Mouse (Mus musculus) olfactory bulb, adult 2 months (tissue): ENCODE data around the gene Ppp3ca. TPM values are rescaled to one million over a fixed set of nuclear protein-coding genes. Genes with fewer than 3 reads are reported as not detected.

Experiments used
- H3K27ac ChIP-seq: fragments of 200-500 bp; 2 replicates; pipeline ENCODE4 v1.5.1; 2012; ENCODE audit warnings: low read depth, low read length; ENCODE audit not compliant: insufficient read depth
- H3K4me1 ChIP-seq: fragments of 200-500 bp; 2 replicates; pipeline ENCODE4 v1.6.1; 2012; ENCODE audit warnings: low read length; ENCODE audit not compliant: control insufficient read depth, insufficient read depth
- H3K4me3 ChIP-seq: fragments of 200-500 bp; 2 replicates; pipeline ENCODE4 v1.5.1; 2012; ENCODE audit warnings: mild to moderate bottlenecking, low read depth, low read length, moderate library complexity; ENCODE audit not compliant: insufficient read depth
- CTCF ChIP-seq: fragments of 200-500 bp; IDR thresholded peaks from 2 replicates; pipeline ENCODE4 v1.5.1; 2012; ENCODE audit warnings: low read depth, mild to moderate bottlenecking, low read length, moderate library complexity; ENCODE audit not compliant: insufficient read depth
- POLR2A ChIP-seq: fragments of 200-500 bp; IDR thresholded peaks from 2 replicates; pipeline ENCODE4 v1.6.1; 2012; ENCODE audit warnings: mild to moderate bottlenecking, low read depth, low read length, moderate library complexity; ENCODE audit not compliant: insufficient read depth
- WGBS: fragments of 180-500 bp; shearing (Covaris S2); methylation state at CpG from one replicate; pipeline ENCODE4 v1.1.7; 2018; 5-methylcytosine and 5-hydroxymethylcytosine counted together
- polyA plus RNA-seq: library from polyadenylated mRNA; stranded (reverse); fragments of >200 nt; gene quantifications from 2 replicates; pipeline ENCODE4 v1.2.4, GENCODE M21; 2012; ENCODE audit warnings: low replicate concordance; ENCODE audit not compliant: missing spikeins, insufficient read depth, insufficient read length

The Ppp3ca gene
- polyA plus RNA-seq, 1 experiment = not detected

GRCm38 (mm10) chr3:136948142-136948541 lies 278.2 kb downstream of the Ppp3ca start:
- TF ChIP-seq POLR2A (no peak), CTCF (no peak)
- H3K4me1 ChIP-seq = no peaks in the 10 kb centered on the region
- H3K4me3 ChIP-seq = no peak overlapping the region
- no peak overlapping the region for H3K27ac ChIP-seq
- WGBS = 97% methylated on average over 4 of the region's 4 CpGs

GRCm38 (mm10) chr3:136951792-136952191 lies 281.9 kb downstream of the Ppp3ca start:
- TF ChIP-seq CTCF = no peak
- no peak for TF ChIP-seq POLR2A
- H3K4me1 ChIP-seq = no peaks in the 10 kb centered on the region
- WGBS = 93% methylated on average over 1 of the region's 1 CpGs
- no peak overlapping the region for H3K4me3 ChIP-seq
- no peak overlapping the region for H3K27ac ChIP-seq

- no peak overlapping the region for H3K27ac ChIP-seq
- H3K4me3 ChIP-seq = no peak overlapping the region
- 69% methylated on average over 1 of the region's 1 CpGs for WGBS
- H3K4me1 ChIP-seq = no peaks in the 10 kb centered on the region
- TF ChIP-seq CTCF = no peak
- TF ChIP-seq POLR2A = no peak
Measured at GRCm38 (mm10) chr3:136952822-136953221, 282.9 kb downstream of the Ppp3ca start.

DNA sequence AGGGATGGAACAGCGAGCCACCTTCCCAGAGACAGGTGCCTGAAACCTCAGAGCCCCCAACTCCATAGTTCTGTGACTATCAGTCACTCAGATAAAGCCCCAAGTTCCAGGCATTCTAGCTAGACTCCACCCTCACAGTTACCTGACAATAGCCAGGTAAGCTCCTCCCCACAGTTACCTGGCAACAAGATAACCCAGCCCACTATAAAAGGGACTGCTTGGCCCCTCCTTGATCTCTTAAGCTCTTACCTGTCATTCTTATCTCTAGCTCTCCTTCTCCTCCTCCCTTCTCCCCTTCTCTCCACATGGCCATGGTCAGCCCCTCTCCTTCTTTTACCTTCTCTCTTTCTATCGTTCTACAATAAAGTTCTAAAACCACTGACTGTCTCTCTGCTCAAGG lies 285.1 kb downstream of the Ppp3ca start:
- 100% methylated on average over 2 of the region's 2 CpGs for WGBS
- Histone ChIP-seq H3K4me1 (no peaks in the 10 kb centered on the region), H3K4me3 (no peak overlapping the region), H3K27ac (no peak overlapping the region)
- TF ChIP-seq POLR2A = no peak
- no peak for TF ChIP-seq CTCF

- TF ChIP-seq POLR2A (no peak), CTCF (no peak)
- 87% methylated on average over 3 of the region's 3 CpGs for WGBS
- Histone ChIP-seq H3K4me1 (no peaks in the 10 kb centered on the region), H3K27ac (no peak overlapping the region), H3K4me3 (no peak overlapping the region)
Measured at GRCm38 (mm10) chr3:136960314-136960713, 290.4 kb downstream of the Ppp3ca start.

DNA sequence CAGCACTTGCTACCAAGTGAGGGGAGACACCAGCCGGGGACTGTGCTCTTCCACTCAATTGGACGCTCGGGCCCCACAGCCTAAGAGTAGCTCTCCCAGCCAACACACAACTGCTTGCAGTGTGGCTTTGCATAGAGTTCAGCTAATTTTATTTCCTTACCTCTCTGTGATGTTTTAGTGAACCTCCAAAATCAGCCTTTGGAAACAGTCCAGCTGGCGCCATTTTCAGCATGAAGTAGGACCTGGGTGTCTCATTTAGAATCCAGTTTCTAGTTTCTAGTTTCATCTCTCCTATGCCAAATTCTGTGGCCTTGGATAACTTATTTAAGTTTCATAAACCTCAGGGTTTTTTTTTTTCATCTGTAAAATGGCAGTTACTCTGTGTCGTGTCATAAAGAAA lies 296.9 kb downstream of the Ppp3ca start:
- H3K27ac ChIP-seq = no peak overlapping the region
- H3K4me1 ChIP-seq = no peaks in the 10 kb centered on the region
- H3K4me3 ChIP-seq = no peak overlapping the region
- no peak for TF ChIP-seq POLR2A
- no peak for TF ChIP-seq CTCF
- 90% methylated on average over 5 of the region's 5 CpGs for WGBS

DNA sequence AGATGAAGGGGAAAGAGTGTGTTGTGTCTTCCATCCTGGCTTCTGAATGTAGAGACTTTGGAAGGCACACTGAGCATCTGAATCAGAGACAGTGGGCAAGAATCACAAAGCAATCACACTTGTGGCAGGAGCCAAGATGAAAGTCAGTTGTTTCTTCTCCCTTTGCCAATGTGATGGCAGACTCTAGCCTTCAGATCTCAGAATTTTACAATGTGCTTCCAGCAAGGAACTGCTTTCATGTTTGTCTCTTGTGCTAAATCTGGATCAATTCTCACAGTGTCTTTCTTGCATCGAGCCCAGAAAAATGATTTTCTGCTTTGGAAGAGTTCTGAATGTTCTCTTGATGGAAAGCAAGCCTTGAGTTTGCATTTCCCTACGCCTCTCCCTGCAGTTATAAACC lies 297.6 kb downstream of the Ppp3ca start:
- 89% methylated on average over 2 of the region's 2 CpGs for WGBS
- Histone ChIP-seq H3K4me3 (no peak overlapping the region), H3K27ac (no peak overlapping the region), H3K4me1 (no peaks in the 10 kb centered on the region)
- TF ChIP-seq CTCF (no peak), POLR2A (no peak)

DNA sequence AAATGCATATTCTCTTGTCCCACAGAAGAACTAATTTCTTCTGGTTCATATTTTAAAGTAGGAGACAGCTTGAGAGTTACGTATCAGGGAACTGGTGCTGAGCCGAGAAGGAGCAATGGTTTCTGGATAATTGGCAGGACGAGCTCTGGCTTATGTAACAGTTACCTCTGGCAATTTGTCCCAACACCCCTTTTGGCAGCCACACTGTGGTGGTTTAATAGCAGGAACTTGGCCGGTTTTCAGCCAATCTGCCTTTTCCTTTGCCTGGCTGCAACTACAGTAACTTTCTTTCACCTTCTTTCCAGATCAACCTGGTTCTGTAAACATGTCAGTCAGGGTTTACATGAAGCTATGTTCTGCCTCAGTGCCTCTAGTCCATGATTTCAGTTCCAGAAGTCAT lies 299.9 kb downstream of the Ppp3ca start:
- Histone ChIP-seq H3K27ac (no peak overlapping the region), H3K4me1 (no peaks in the 10 kb centered on the region), H3K4me3 (no peak overlapping the region)
- TF ChIP-seq POLR2A (no peak), CTCF (no peak)
- WGBS = 52% methylated on average over 4 of the region's 4 CpGs

GRCm38 (mm10) chr3:136977859-136978258 lies 307.9 kb downstream of the Ppp3ca start:
- TF ChIP-seq POLR2A = no peak
- TF ChIP-seq CTCF = no peak
- 69% methylated on average over 1 of the region's 1 CpGs for WGBS
- H3K27ac ChIP-seq = no peak overlapping the region

More at GRCm38 (mm10) chr3:136977859-136978258, 307.9 kb downstream of the Ppp3ca start:
- Histone ChIP-seq H3K4me1 (no peaks in the 10 kb centered on the region), H3K4me3 (no peak overlapping the region)
